Mouse (Mus musculus): ENCODE data around the gene Stk24. TPM values are rescaled to one million over a fixed set of nuclear protein-coding genes. Genes with fewer than 3 reads are reported as not detected.

Stk24 gene
- total and polyA plus RNA-seq, 3 experiments = 21.4 to 75.6 (median 70.2) TPM

DNA sequence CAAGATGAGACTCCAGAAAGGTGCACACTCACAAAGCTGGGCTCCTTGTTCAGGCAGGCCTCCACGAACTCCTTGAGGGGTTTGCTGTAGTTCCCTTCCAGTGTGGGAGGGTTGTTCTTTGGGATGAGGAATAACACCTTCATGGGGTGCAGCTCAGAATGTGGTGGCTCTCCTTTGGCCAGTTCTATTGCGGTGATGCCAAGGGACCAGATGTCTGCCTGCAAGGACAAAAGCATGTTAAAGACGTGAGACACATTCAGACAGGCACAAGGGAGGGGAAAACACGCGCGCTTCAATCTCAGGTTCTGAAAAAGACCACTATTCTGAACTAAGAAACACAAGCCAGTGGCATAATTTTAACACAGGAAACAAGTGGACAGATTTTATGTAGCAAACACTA lies 82.7 kb downstream of the Stk24 start:
- Histone ChIP-seq H3K4me3 (no peak overlapping the region), H3K79me2 (replicated peaks; ENCODE audit: control insufficient read depth, insufficient read depth, low read length) (peaks cover 2% of the 10 kb centered on the region), H3K36me3 (ENCODE audit: control insufficient read depth, insufficient read depth, low read length) (peaks cover 4% of the 10 kb centered on the region; the same call in 1 of the 2 replicates), H3K4me1 (ENCODE audit: control insufficient read depth, insufficient read depth, low read length) (no peaks in the 10 kb centered on the region), H3K27ac (no peak overlapping the region), H3K9ac (ENCODE audit: low read depth, low read length) (no peak overlapping the region), H3K27me3 (ENCODE audit: control insufficient read depth, insufficient read depth, low read length) (no peaks in the 10 kb centered on the region)
- TF ChIP-seq EP300 (IDR thresholded peaks at IDR 0.05; ENCODE audit: insufficient read depth, low read depth, low read length) (no peak), CTCF (IDR thresholded peaks at IDR 0.05) (no peak), POLR2A (IDR thresholded peaks at IDR 0.05; ENCODE audit: insufficient read depth, low read depth, low read length) (no peak)
- intact Hi-C loops (cut with DNase I) = no loop called here
- 92% methylated on average over 6 of the region's 6 CpGs for WGBS
- no peak for DNase-seq

DNA sequence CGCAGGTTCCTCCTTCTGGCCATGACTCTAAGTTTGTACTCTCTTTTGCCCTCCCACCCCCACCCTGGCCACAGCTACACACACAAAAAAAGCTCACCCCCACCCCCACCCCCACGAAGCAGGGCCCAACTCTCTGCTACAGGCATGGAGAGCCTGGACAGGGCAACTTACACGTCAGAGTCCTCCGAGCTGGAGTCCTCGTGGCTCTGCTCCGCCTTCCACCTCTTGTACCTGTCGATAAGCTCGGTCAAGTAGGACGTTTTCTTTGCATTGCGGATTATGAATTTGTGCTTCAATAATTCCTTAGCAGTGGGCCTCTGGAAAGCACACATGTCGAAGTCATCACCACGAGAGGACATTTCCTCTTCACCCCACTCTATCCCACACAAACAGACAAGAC lies 85.3 kb downstream of the Stk24 start:
- H3K27me3 ChIP-seq (ENCODE audit: control insufficient read depth, insufficient read depth, low read length) = no peaks in the 10 kb centered on the region
- H3K27ac ChIP-seq = no peak overlapping the region
- no peak for TF ChIP-seq EP300 (IDR thresholded peaks at IDR 0.05; ENCODE audit: insufficient read depth, low read depth, low read length)
- no peak for TF ChIP-seq POLR2A (IDR thresholded peaks at IDR 0.05; ENCODE audit: insufficient read depth, low read depth, low read length)
- no peak for TF ChIP-seq CTCF (IDR thresholded peaks at IDR 0.05)
- 80% methylated on average over 12 of the region's 12 CpGs for WGBS
- peaks cover 4% of the 10 kb centered on the region; the same call in 1 of the 2 replicates for H3K36me3 ChIP-seq (ENCODE audit: control insufficient read depth, insufficient read depth, low read length)
- intact Hi-C loops (cut with DNase I) = no loop called here
- no peaks in the 10 kb centered on the region; the same call in 1 of the 2 replicates for H3K79me2 ChIP-seq (replicated peaks; ENCODE audit: control insufficient read depth, insufficient read depth, low read length)
- no peak overlapping the region for H3K4me3 ChIP-seq
- DNase-seq = no peak
- H3K9ac ChIP-seq (ENCODE audit: low read depth, low read length) = no peak overlapping the region
- H3K4me1 ChIP-seq (ENCODE audit: control insufficient read depth, insufficient read depth, low read length) = no peaks in the 10 kb centered on the region

- TF ChIP-seq POLR2A (IDR thresholded peaks at IDR 0.05; ENCODE audit: insufficient read depth, low read depth, low read length) (no peak), CTCF (IDR thresholded peaks at IDR 0.05) (no peak), EP300 (IDR thresholded peaks at IDR 0.05; ENCODE audit: insufficient read depth, low read depth, low read length) (no peak)
- Histone ChIP-seq H3K27ac (no peak overlapping the region), H3K9ac (ENCODE audit: low read depth, low read length) (no peak overlapping the region), H3K4me1 (ENCODE audit: control insufficient read depth, insufficient read depth, low read length) (no peaks in the 10 kb centered on the region), H3K79me2 (replicated peaks; ENCODE audit: control insufficient read depth, insufficient read depth, low read length) (no peaks in the 10 kb centered on the region), H3K36me3 (ENCODE audit: control insufficient read depth, insufficient read depth, low read length) (peaks cover 4% of the 10 kb centered on the region; the same call in 1 of the 2 replicates), H3K27me3 (ENCODE audit: control insufficient read depth, insufficient read depth, low read length) (no peaks in the 10 kb centered on the region), H3K4me3 (no peak overlapping the region)
- 78% methylated on average over 3 of the region's 3 CpGs for WGBS
- no peak for DNase-seq
- intact Hi-C loops (cut with DNase I) = no loop called here
These were observed 87.4 kb downstream of the Stk24 start for GRCm38 (mm10) chr14:121292391-121292790.

DNA sequence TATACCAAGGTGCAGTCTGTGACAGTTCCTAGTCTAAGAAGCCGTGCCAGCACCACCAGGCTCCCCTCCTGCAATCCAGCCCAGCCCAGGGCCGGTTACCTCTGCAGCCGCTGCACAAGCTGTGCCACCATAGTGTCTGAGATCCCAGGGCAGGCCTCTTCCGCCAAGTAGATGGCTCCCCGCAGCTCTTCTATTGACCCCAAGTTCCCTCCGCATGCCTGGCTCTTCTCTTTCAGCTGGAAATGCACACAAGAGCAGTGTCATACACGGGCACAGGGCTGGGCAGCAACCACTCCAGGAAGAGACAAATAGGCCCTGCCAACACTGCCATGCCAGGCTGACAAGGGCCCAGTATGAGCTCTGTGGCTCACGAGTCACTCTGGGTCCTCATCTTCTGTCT lies 87.9 kb downstream of the Stk24 start:
- DNase-seq = no peak
- H3K4me3 ChIP-seq = no peak overlapping the region
- H3K36me3 ChIP-seq (ENCODE audit: control insufficient read depth, insufficient read depth, low read length) = peaks cover 4% of the 10 kb centered on the region; the same call in 1 of the 2 replicates
- H3K4me1 ChIP-seq (ENCODE audit: control insufficient read depth, insufficient read depth, low read length) = no peaks in the 10 kb centered on the region
- H3K79me2 ChIP-seq (replicated peaks; ENCODE audit: control insufficient read depth, insufficient read depth, low read length) = no peaks in the 10 kb centered on the region
- intact Hi-C loops (cut with DNase I) = no loop called here
- WGBS = 85% methylated on average over 8 of the region's 8 CpGs
- no peaks in the 10 kb centered on the region for H3K27me3 ChIP-seq (ENCODE audit: control insufficient read depth, insufficient read depth, low read length)
- H3K27ac ChIP-seq = no peak overlapping the region
- TF ChIP-seq POLR2A (IDR thresholded peaks at IDR 0.05; ENCODE audit: insufficient read depth, low read depth, low read length) = no peak
- no peak for TF ChIP-seq CTCF (IDR thresholded peaks at IDR 0.05)
- no peak for TF ChIP-seq EP300 (IDR thresholded peaks at IDR 0.05; ENCODE audit: insufficient read depth, low read depth, low read length)
- no peak overlapping the region for H3K9ac ChIP-seq (ENCODE audit: low read depth, low read length)

- H3K36me3 ChIP-seq (ENCODE audit: control insufficient read depth, insufficient read depth, low read length) = no peaks in the 10 kb centered on the region
- 91% methylated on average over 14 of the region's 14 CpGs for WGBS
- no peaks in the 10 kb centered on the region for H3K27me3 ChIP-seq (ENCODE audit: control insufficient read depth, insufficient read depth, low read length)
- no peaks in the 10 kb centered on the region for H3K79me2 ChIP-seq (replicated peaks; ENCODE audit: control insufficient read depth, insufficient read depth, low read length)
- intact Hi-C loops (cut with DNase I) = no loop called here
- H3K27ac ChIP-seq = no peak overlapping the region
- no peak overlapping the region for H3K4me3 ChIP-seq
- H3K9ac ChIP-seq (ENCODE audit: low read depth, low read length) = no peak overlapping the region
- TF ChIP-seq CTCF (IDR thresholded peaks at IDR 0.05) = peak; percentile 64
- no peak for TF ChIP-seq POLR2A (IDR thresholded peaks at IDR 0.05; ENCODE audit: insufficient read depth, low read depth, low read length)
- H3K4me1 ChIP-seq (ENCODE audit: control insufficient read depth, insufficient read depth, low read length) = peaks cover 3% of the 10 kb centered on the region; the same call in 1 of the 2 replicates
- no peak for DNase-seq
These were observed 94.3 kb downstream of the Stk24 start for GRCm38 (mm10) chr14:121285379-121286120.

GRCm38 (mm10) chr14:121281336-121281710 lies 98.5 kb downstream of the Stk24 start:
- no peak overlapping the region for H3K27ac ChIP-seq
- no peaks in the 10 kb centered on the region for H3K79me2 ChIP-seq (replicated peaks; ENCODE audit: control insufficient read depth, insufficient read depth, low read length)
- TF ChIP-seq EP300 (IDR thresholded peaks at IDR 0.05; ENCODE audit: insufficient read depth, low read depth, low read length) = no peak
- no peak for TF ChIP-seq POLR2A (IDR thresholded peaks at IDR 0.05; ENCODE audit: insufficient read depth, low read depth, low read length)
- no peak for TF ChIP-seq CTCF (IDR thresholded peaks at IDR 0.05)
- peaks cover 5% of the 10 kb centered on the region for H3K4me1 ChIP-seq (ENCODE audit: control insufficient read depth, insufficient read depth, low read length)
- no peak overlapping the region for H3K4me3 ChIP-seq
- no peak overlapping the region for H3K9ac ChIP-seq (ENCODE audit: low read depth, low read length)
- no peak for DNase-seq
- no peaks in the 10 kb centered on the region for H3K36me3 ChIP-seq (ENCODE audit: control insufficient read depth, insufficient read depth, low read length)
- intact Hi-C loops (cut with DNase I) = loop anchor here (5.0 kb wide), 2 partner anchors 46 to 61 kb away; no protein-coding TSS in a partner anchor
- no peaks in the 10 kb centered on the region for H3K27me3 ChIP-seq (ENCODE audit: control insufficient read depth, insufficient read depth, low read length)
